Mouse (Mus musculus) lung, embryonic 14.5 days (tissue): ENCODE measurements around the gene Hs3st6. TPM values are rescaled to one million over a fixed set of nuclear protein-coding genes. Genes with fewer than 3 reads are reported as not detected.
"Not testable (repeated sequence)": the region's sequence is repeated elsewhere in the genome, so short reads cannot be mapped to it uniquely, and the experiment has no call there.

Experiments used
- ATAC-seq: fragments of 200-750 bp; cut with Nextera tagmentation; 2 replicates; pipeline ENCODE4 v1.8.0; 2017; ENCODE audit warnings: mild to moderate bottlenecking, moderate TSS enrichment, moderate library complexity; ENCODE audit not compliant: insufficient read depth
- DNase-seq: peaks from one replicate; pipeline ENCODE4 v3.0.0-alpha.2; 2015
- H3K27ac ChIP-seq: fragments of 300-500 bp; sonication (generic); 2 replicates; pipeline ENCODE4 v1.5.1; 2014; ENCODE audit warnings: low read depth, mild to moderate bottlenecking, moderate library complexity
- H3K27me3 ChIP-seq: fragments of 300-500 bp; sonication (generic); 2 replicates; pipeline ENCODE4 v1.6.1; 2014; ENCODE audit warnings: low read length, control low read depth; ENCODE audit not compliant: insufficient read depth
- H3K36me3 ChIP-seq: fragments of 300-500 bp; sonication (generic); 2 replicates; pipeline ENCODE4 v1.6.1; 2014; ENCODE audit warnings: control low read depth; ENCODE audit not compliant: insufficient read depth
- H3K4me1 ChIP-seq: fragments of 300-500 bp; sonication (generic); 2 replicates; pipeline ENCODE4 v1.6.1; 2014; ENCODE audit warnings: antibody characterized with exemption, control low read depth; ENCODE audit not compliant: insufficient read depth
- H3K4me2 ChIP-seq: fragments of 300-500 bp; sonication (generic); 2 replicates; pipeline ENCODE4 v1.6.1; 2014; ENCODE audit warnings: mild to moderate bottlenecking
- H3K4me3 ChIP-seq: fragments of 300-500 bp; sonication (generic); 2 replicates; pipeline ENCODE4 v1.5.1; 2014; ENCODE audit warnings: low read depth, low read length
- H3K9ac ChIP-seq: fragments of 300-500 bp; sonication (generic); 2 replicates; pipeline ENCODE4 v1.6.1; 2014
- H3K9me3 ChIP-seq: fragments of 300-500 bp; sonication (generic); 2 replicates; pipeline ENCODE4 v1.6.1; 2016; ENCODE audit warnings: low read depth, low read length, control low read depth
- CTCF ChIP-seq: IDR thresholded peaks from 2 replicates; pipeline ENCODE4 v1.5.1; 2016; ENCODE audit warnings: antibody characterized with exemption, low read depth
- WGBS: fragments of 180-500 bp; shearing (Covaris S2); extraction: QIAGEN DNeasy Blood & Tissue Kit; methylation state at CpG from one replicate; pipeline ENCODE4 v1.1.7; 2014; 5-methylcytosine and 5-hydroxymethylcytosine counted together
- polyA plus RNA-seq: library from polyadenylated mRNA; unstranded; fragments of >200 nt; fragmentation: Nextera tagmentation; extraction: Ambion mirVana; gene quantifications from 2 replicates; pipeline ENCODE4 v1.2.1, GENCODE M21; 2014

The Hs3st6 gene
- polyA plus RNA-seq, 1 experiment from 2014 or later: 2.9 TPM

GRCm38 (mm10) chr17:24716166-24716682 is 36.6 kb upstream of the Hs3st6 start:
- H3K9ac ChIP-seq: no peak overlapping the region
- H3K4me3 ChIP-seq: no peak overlapping the region
- no peaks in the 10 kb centered on the region for H3K27me3 ChIP-seq
- no peak overlapping the region for H3K4me2 ChIP-seq
- WGBS: 96% methylated on average over 15 of the region's 15 CpGs
- peaks cover 32% of the 10 kb centered on the region for H3K36me3 ChIP-seq
- H3K9me3 ChIP-seq: no peaks in the 10 kb centered on the region
- 0 out of 2 replicates have a peak, but pooled peaks cover 5% of the 10 kb centered on the region for H3K4me1 ChIP-seq
- no peak for DNase-seq
- TF ChIP-seq CTCF: no peak
- no peak overlapping the region for H3K27ac ChIP-seq
- no peak for ATAC-seq

GRCm38 (mm10) chr17:24717943-24718342 is 34.8 kb upstream of the Hs3st6 start, which contains the start of the genes Rnf151 and Rps2:
TSS of gene Rnf151 (minus strand) at chr17:24718063.
TSS of gene Rps2 (plus strand) at chr17:24718116.
- Histone ChIP-seq H3K27ac (no peak within 1 kb of the TSS), H3K9me3 (no peaks in the 10 kb centered on the region), H3K4me1 (0 out of 2 replicates have a peak, but pooled peaks cover 7% of the 10 kb centered on the region), H3K4me2 (peak within 1 kb of the TSS; percentile 66), H3K36me3 (peaks cover 47% of the 10 kb centered on the region), H3K9ac (peak within 1 kb of the TSS; percentile 95), H3K27me3 (no peaks in the 10 kb centered on the region), H3K4me3 (peak within 1 kb of the TSS; percentile 90)
- DNase-seq (no peak), ATAC-seq (no peak)
- WGBS: 80% methylated on average over 4 of the region's 4 CpGs
- TF ChIP-seq CTCF: no peak

- WGBS: 58% methylated on average over 5 of the region's 5 CpGs
- H3K4me1 ChIP-seq, DNase-seq, H3K27me3 ChIP-seq, H3K27ac ChIP-seq, ATAC-seq, H3K9me3 ChIP-seq: not testable (repeated sequence)
- H3K4me2 ChIP-seq: peak overlapping the region; percentile 66
- peak overlapping the region; percentile 90 for H3K4me3 ChIP-seq
- peak; percentile 30; the same call in 1 of the 2 replicates for TF ChIP-seq CTCF
- peak overlapping the region; percentile 95 for H3K9ac ChIP-seq
- H3K36me3 ChIP-seq: peaks cover 47% of the 10 kb centered on the region
These were observed 33.9 kb upstream of the Hs3st6 start for GRCm38 (mm10) chr17:24718938-24719337.

GRCm38 (mm10) chr17:24719494-24720222 is 33.1 kb upstream of the Hs3st6 start:
- H3K9ac ChIP-seq: peak overlapping the region; percentile 95
- WGBS: 0% methylated on average over 61 of the region's 61 CpGs
- H3K27me3 ChIP-seq: no peaks in the 10 kb centered on the region
- peak overlapping the region; percentile 90 for H3K4me3 ChIP-seq
- TF ChIP-seq CTCF: no peak
- peak overlapping the region; percentile 86 for H3K4me2 ChIP-seq
- peaks cover 47% of the 10 kb centered on the region for H3K36me3 ChIP-seq
- H3K9me3 ChIP-seq: no peaks in the 10 kb centered on the region
- ATAC-seq (peak; percentile 97), DNase-seq (peak; percentile 99)
- H3K27ac ChIP-seq: peak overlapping the region; percentile 91
- H3K4me1 ChIP-seq: 0 out of 2 replicates have a peak, but pooled peaks cover 9% of the 10 kb centered on the region

GRCm38 (mm10) chr17:24720616-24721015 is 32.2 kb upstream of the Hs3st6 start:
- peak; percentile 15 for DNase-seq
- H3K4me1 ChIP-seq, H3K9me3 ChIP-seq, ATAC-seq, H3K27me3 ChIP-seq: not testable (repeated sequence)
- under 1% methylated on average over 10 of the region's 11 CpGs for whole genome bisulfite sequencing
- Histone ChIP-seq H3K4me3 (peak overlapping the region; percentile 90), H3K27ac (peak overlapping the region; percentile 50; the same call in 1 of the 2 replicates), H3K36me3 (peaks cover 43% of the 10 kb centered on the region), H3K4me2 (peak overlapping the region; percentile 86), H3K9ac (peak overlapping the region; percentile 87)

GRCm38 (mm10) chr17:24721383-24721955 is 31.3 kb upstream of the Hs3st6 start:
- Histone ChIP-seq H3K4me3 (peak overlapping the region; percentile 90), H3K36me3 (peaks cover 34% of the 10 kb centered on the region), H3K4me2 (peak overlapping the region; percentile 86), H3K9ac (peak overlapping the region; percentile 87)
- not testable (repeated sequence) for H3K9me3 ChIP-seq, H3K4me1 ChIP-seq, H3K27ac ChIP-seq, H3K27me3 ChIP-seq, ATAC-seq, DNase-seq
- WGBS: 39% methylated on average over 7 of the region's 7 CpGs

GRCm38 (mm10) chr17:24722220-24722924 is 30.4 kb upstream of the Hs3st6 start:
- ATAC-seq: no peak
- peak overlapping the region; percentile 19; the same call in 1 of the 2 replicates for H3K9ac ChIP-seq
- H3K27ac ChIP-seq: no peak overlapping the region
- peak overlapping the region; percentile 90 for H3K4me3 ChIP-seq
- TF ChIP-seq CTCF: no peak
- H3K4me2 ChIP-seq: peak overlapping the region; percentile 86
- no peaks in the 10 kb centered on the region for H3K27me3 ChIP-seq
- 0 out of 2 replicates have a peak, but pooled peaks cover 9% of the 10 kb centered on the region for H3K4me1 ChIP-seq
- DNase-seq: peak; percentile 17
- H3K9me3 ChIP-seq: no peaks in the 10 kb centered on the region
- 30% methylated on average over 13 of the region's 13 CpGs for WGBS
- peaks cover 29% of the 10 kb centered on the region for H3K36me3 ChIP-seq
